Mouse (Mus musculus) cerebellum, adult (tissue): ENCODE results near the gene Kif7.

Source experiments
- ATAC-seq: cut with Nextera tagmentation; 2 replicates; pipeline ENCODE4 v1.9.2; 2017; ENCODE audit warnings: mild to moderate bottlenecking, moderate library complexity, mixed read lengths; ENCODE audit not compliant: insufficient number of reproducible peaks, low FRiP score, low TSS enrichment

The Kif7 gene

GRCm38 (mm10) chr7:79728219-79728618 is 12.7 kb upstream of the Kif7 start:
- no peak for ATAC-seq

DNA sequence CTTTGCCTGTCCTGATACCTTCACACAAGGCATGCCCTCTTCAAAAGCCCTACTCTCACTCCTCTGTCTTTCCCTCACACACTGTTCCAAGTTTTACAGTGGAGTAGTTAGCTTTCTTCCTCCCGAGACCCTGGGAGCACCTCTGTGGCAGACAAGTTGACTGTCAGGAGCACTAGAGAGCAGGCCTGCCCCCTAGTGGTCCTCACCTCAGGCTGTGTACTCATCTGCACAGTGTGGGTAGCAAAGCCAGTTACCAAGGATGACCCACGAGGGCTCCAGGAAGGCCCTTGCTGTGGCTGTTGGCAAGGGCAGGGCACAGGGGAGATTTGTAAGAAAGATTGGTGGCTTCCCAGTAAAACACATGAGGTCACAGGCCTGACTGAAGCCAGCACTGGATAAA is 11.6 kb upstream of the Kif7 start:
- no peak for ATAC-seq

- no peak for ATAC-seq
Observed at GRCm38 (mm10) chr7:79721386-79721977, 6.0 kb upstream of the Kif7 start.

DNA sequence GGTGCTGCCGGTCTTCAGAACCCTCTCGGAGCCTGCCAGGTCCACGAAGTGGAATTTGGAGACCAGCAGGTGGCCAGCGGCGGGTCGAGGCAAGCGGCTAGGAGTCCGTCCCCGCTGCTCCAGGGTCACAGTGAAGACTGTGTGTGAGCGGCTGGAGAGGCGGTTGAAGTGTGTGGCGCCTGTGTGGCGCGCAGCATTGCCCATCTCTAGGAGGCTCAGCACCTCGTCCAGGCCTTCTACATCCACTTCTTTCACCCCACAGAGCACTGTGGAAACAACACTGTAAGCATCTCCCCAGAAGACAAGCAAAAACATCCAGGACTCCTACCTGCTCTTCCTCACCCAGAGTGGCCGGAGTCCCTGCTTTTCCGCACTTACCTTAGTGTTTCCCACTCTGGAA is 4.7 kb downstream of the Kif7 start:
- ATAC-seq: no peak

- ATAC-seq: peak; percentile 77
Observed at GRCm38 (mm10) chr7:79710130-79710607, 5.4 kb downstream of the Kif7 start.

DNA sequence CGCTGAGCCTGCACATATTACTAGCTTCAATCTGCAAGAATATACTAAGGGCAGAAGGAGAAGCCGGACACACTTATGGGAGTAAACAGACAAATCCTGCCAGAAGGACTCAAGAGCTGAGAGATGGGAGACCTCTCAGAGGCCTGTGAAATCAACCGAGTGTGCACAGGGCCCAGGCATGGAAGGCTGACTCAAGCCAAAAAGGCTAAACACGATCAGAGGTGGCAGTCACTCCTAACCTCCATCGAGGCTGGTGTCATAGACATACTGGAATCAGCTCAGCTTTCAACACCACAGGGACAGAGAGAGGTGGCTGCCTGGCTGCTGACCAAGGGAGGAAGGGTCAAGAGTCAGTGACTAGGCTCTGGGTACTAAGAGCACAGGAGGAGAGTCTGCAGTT is 10.3 kb downstream of the Kif7 start:
- ATAC-seq: no peak

GRCm38 (mm10) chr7:79702755-79703154 is 12.8 kb downstream of the Kif7 start:
- ATAC-seq: no peak

DNA sequence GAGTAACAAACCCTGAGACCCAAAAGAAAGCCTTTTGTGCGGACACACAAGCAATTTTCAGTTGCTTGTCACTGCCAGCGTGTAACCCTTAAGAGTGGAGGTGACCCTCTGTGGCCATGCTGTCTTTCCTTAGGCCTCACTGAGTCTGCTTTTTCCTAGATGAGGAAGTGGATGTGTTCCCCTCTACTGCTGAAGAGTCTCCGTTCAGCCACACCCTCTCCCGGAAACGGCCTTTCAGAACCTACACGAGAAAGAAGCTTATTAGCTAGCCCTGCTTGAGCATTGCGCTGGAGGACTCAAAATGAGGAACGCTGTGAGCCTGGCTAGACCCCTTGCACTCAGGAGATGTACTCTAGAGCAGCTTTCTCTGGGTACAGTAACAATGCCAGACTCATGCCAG is 19.0 kb downstream of the Kif7 start:
- ATAC-seq: no peak

- ATAC-seq: no peak
Observed at GRCm38 (mm10) chr7:79680231-79680630, 35.3 kb downstream of the Kif7 start.

- ATAC-seq: no peak
Observed at GRCm38 (mm10) chr7:79679186-79679585, 36.3 kb downstream of the Kif7 start.

DNA sequence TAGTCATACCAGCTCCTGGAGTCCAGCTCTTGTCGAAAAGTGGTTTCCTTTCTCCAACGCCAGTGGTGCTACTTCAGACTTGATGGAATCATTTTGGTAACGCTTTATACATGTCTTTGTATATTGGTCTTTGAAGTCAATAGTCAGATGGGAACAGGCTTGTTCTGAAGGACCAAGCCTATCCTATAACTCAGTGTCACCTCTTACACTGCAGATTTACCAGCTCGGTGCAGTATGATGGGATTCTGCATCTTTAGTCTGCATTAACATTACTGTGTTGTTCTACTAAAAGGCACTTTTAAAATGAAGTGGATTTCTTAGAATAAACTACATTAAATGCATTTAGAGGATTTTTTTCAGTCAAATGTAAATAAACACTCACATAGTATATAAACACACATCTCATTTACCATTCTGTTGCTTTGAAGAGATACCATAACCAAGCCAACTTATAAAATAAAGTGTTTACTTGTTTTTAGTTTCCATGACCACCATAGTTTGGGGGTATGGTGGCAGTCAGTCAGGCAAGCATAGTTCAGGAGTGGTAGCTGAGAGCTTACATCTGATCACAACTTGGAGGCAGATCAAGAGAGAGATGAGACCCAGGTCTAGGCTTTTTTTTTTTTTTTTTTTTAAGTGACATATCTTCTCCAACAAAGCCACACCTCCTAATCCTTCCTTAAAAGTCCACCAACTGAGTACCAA is 44.5 kb downstream of the Kif7 start:
- no peak for ATAC-seq

DNA sequence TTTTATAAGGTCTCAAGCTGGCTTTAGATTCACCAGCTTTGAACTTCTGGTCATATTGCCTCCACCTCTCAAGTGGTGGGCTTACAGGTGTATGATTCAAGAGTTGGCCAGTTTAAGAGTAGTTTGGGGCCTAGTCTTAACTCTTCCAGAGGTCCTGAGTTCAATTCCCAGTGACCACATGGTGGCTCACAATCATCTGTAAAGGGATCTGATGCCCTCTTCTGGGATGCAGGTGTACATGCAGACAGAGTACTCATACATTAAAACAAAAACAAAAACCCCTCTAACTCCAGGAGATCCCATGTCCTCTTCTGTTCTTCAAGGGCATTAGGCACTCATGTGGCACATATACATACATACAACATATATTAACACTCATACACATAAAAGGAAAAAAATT is 48.8 kb downstream of the Kif7 start:
- ATAC-seq: no peak

GRCm38 (mm10) chr7:79661253-79661890 is 54.1 kb downstream of the Kif7 start:
- no peak for ATAC-seq

DNA sequence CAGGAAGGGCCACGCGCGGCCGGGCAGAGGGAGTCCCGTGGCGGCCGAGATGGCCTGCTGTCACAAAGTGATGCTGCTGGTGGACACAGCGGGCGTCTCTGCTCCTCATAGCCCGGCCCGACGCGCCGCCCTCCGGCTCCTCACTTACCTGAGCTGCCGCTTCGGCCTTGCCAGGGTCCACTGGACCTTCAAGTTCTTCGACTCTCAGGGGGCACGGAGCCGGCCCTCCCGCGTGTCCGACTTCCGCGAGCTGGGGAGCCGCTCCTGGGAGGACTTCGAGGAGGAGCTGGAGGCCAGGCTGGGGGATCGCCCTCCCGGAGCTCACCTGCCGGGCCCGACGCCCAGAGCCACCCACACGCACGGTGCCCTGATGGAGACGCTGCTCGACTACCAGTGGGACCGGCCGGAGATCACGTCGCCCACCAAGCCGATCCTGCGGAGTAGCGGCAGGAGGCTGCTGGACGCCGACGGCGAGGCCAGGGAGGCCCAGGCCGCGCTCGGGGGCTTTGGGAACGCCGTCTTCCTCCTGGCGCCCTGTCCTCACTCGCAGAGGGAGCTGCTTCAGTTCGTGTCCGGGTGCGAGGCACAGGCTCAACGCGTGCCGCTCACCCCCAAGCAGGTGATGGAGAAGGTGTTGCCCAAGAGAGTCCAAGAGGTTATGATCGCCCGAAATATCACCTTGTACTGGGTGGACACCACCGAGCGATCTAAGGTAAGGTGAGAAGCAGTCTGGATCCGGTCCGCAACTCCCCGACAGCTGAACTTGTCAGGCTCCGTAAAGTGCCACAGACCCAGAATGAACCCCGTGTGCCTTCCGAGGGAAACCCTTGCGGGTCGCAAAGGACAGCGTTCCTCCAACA is 55.0 kb downstream of the Kif7 start:
- no peak for ATAC-seq

GRCm38 (mm10) chr7:79659578-79660290 is 55.8 kb downstream of the Kif7 start, which contains the start of gene Ticrr:
TSS of gene Ticrr (plus strand) at chr7:79660196.
- peak; percentile 100 for ATAC-seq

DNA sequence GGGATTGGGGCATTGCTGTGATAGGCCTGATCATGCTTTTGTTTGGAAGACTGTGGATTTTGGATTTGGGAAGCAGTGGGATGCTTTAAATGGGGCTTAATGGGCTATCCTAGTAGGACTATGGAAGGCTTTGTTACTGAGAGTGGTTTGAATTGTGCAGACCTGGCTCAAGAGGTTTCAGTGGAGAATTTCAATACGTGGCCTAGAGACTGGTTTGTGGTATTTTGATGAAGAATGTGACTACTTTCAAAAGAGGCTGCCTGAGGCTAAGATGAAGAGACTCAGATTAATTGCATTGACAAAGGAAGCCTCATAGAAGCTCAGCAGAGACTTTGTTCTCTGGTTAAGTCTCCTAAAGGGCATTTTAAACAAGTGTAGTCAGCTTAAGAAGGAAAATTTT is 60.9 kb downstream of the Kif7 start:
- ATAC-seq: no peak

DNA sequence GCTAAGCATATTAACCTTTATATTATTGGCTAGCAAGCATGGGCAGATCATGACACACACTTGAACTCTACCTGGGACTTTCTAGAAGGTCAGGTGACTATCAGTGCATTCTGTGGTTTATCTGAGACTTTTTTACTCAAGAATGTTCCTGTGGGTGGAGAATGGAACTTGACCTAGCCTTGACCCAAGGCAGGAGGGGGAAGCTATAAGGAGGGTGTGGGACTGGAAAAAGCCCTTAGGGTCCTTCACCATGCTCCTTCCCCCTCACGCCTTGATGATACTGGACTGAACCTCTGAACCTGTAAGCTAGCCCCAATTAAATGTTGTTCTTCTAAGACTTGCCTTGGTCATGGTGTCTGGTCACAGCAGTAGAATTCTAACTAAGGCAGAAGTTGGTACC is 61.3 kb downstream of the Kif7 start:
- no peak for ATAC-seq

- ATAC-seq: no peak
Observed at GRCm38 (mm10) chr7:79649005-79649404, 66.5 kb downstream of the Kif7 start.
